Mouse (Mus musculus) 3T3-L1 (cell line): ENCODE results near the gene Vhl.
"Not testable (repeated sequence)": the region's sequence is repeated elsewhere in the genome, so short reads cannot be mapped to it uniquely, and the experiment has no call there.

ENCODE experiments used
- DNase-seq: peaks from one replicate; pipeline ENCODE4 v3.0.0-alpha.2; 2015; ENCODE audit warnings: low read depth, low spot score

Gene Vhl

GRCm38 (mm10) chr6:113660492-113661352 is 37.0 kb downstream of the Vhl start:
- DNase-seq, result peak; percentile 40

DNA sequence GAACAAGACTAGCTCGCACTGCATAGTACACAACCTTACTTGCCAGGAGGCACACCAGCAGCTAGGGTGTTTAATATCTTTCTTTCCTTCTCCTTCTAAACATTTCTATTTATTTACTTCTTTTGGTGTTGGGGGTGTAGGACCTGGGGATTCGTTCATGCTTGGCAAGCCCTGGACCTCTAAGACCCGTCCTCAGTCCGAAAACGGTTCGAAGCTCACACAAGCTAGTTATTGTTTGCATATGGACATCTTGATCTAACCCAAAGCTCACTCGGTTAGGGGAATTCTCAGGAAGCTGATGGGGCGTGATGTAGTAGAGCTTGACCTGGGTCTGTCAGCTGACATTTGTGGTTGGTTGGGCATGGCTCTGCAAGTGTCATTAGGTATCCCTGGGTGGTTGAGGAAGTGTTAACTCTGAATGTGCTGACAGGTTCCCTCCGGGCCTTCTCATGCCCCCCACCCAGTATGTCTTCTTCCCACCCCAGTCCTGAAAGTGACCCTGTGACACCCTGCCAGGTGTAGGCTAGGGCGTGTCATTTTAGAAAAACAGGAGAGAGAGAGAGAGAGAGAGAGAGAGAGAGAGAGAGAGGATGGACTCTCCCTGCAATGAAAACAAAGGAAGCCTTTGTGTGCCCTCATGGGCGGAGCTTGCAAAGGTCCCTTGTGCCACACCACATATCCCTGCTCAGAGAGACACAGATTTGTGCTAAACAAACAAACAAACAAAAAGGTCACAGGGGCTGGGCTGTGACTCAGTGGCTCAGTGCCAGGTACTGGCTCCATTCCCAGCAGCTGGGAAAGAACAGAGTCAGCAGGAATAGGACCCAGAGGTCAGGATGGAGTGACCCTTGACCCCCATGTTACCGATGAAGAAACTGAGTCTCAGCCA is 37.8 kb downstream of the Vhl start:
- peak; percentile 76 for DNase-seq

DNA sequence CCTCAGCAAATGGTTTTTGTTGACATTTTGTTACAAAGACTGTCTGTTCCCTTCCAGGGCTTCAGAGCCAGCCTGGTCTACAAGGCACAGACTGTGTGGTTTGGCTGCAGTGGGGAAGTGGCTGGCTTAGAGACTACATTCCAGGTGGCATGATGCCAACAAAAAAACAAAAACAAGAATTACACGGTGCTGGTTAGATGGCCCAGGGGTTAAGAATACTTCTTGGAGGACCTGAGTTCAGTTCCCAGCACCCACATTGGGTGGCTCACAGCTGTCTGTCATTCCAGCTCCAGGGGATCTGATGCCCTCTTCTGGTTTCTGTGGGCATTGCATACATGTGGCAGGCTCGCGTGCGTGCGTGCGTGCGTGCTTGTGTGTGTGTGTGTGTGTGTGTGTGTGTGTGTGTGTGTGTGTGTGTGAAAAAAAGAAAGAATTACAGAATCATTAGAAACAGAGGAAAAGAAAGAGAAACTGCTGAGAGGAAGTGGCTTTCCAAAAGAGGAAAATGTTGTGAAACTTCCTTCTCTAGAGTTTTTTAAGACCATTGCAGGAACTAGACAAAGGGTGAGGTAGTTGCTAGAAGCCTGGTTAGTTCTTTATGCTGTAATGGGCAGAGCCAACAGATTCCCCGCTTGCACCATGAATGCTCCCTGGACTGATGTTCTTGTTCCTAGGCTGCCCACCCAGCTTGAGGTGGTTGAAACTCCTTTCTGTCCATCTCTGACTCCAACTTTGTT is 39.4 kb downstream of the Vhl start:
- DNase-seq, result peak; percentile 45

DNA sequence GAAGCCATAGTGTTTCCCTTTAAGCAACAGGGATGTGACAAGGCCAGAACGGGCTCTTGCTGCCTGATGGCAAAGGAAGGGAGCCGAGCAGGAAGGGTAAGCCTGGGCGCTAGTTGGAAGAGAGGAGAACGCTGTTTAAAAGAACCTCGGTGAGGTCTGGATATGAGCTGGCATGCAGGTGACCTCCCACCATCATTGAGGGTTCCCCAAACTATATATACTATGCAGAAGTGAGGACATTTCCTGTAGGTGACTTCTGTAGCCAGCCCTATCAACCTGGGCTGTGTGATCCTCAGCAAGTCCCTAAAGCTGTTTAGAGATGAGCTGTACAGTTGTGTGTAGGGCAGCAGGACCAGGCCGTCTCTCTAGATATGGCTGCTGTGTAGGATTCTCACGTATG is 40.5 kb downstream of the Vhl start:
- no peak for DNase-seq

DNA sequence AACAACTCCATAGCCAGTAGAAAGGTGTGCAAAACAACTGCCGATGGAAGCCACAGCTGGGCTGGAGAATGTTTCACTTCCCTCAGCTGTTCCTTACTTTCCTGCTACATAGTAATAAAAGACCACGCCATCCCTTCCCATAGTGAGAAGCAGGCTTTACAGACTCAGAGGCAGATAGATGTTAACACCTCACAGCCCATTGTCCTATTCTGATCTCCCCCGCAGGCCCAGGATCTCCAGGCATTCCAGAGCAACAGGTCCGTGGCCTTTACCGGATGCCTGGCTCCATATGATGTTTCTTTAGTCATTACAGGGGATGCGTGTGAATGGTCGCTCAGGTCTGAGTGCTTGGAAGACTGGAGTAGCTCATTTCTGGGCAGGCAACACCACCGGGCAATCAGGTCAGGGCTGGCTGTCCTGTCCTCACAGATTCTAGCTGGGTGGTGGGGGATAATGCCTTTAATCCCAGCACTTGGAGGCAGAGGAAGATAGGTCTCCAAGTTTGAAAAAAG is 43.9 kb downstream of the Vhl start:
- peak; percentile 9 for DNase-seq

GRCm38 (mm10) chr6:113668287-113669154 is 44.8 kb downstream of the Vhl start:
- peak; percentile 14 for DNase-seq

GRCm38 (mm10) chr6:113669821-113670220 is 46.1 kb downstream of the Vhl start:
- no peak for DNase-seq

DNA sequence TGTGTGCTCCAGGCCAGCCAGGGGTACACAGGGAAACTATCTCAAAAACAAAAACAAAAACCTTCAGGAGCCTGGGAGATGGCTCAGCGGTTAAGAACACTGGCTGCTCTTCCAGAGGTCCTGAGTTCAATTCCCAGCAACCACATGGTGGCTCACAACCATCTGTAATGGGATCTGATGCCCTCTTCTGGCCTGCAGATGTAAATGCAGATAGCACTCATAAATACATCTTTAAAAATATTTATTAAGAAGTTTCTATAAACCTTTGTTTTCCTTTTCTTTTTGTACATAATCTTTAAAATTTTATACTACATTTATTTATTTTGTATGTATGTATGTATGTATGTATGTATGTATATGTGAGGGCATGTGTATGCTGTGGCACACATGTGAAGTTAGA is 48.3 kb downstream of the Vhl start:
- DNase-seq, result not testable (repeated sequence)

GRCm38 (mm10) chr6:113672989-113673388 is 49.2 kb downstream of the Vhl start:
- DNase-seq, result no peak

- DNase-seq, result peak; percentile 92
Measured at GRCm38 (mm10) chr6:113675234-113675633, 51.5 kb downstream of the Vhl start.

GRCm38 (mm10) chr6:113675991-113676390 is 52.2 kb downstream of the Vhl start:
- DNase-seq, result no peak

GRCm38 (mm10) chr6:113677070-113677734 is 53.4 kb downstream of the Vhl start:
- peak; percentile 39 for DNase-seq

- no peak for DNase-seq
Measured at GRCm38 (mm10) chr6:113678246-113679012, 54.7 kb downstream of the Vhl start.

DNA sequence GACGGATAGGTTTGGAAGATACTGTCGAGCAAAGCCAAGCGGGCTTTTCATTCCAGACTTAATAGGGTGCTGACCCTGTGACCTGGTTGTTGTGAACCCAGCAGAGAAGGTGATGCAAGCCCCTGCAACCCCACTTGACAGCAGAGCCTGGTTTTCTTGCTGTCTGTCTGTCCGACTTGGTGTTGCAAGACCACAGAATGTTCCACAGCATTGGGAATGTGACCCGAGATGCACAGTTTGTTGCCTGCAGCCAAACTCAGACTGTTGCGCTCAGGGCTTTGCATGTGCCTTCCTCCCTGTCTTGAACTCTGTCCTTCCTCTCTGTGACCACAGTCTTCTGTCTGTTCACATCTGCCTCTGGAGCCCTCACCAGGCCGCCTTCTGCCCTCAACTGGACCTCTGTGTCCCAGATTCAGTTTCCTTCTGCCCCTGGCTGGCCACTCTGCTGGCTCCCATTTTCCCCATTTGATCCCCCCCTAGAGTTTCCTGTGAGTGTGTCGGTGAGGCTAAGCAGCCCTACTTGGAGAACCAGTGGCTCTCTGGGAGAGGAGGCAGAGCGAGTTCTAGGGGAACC is 56.3 kb downstream of the Vhl start:
- DNase-seq, result no peak
